Mouse (Mus musculus) thymus, postnatal 25 days (tissue): ENCODE results near the gene Tnn.
A peak's percentile ranks its signal among the peaks of the same experiment; 100 is the strongest.

ENCODE experiments used
- DNase-seq: peaks from one replicate; pipeline ENCODE4 v3.0.0; 2022

Gene Tnn

GRCm38 (mm10) chr1:160080800-160081436 is 72.5 kb downstream of the Tnn start:
- peak; percentile 89 for DNase-seq

DNA sequence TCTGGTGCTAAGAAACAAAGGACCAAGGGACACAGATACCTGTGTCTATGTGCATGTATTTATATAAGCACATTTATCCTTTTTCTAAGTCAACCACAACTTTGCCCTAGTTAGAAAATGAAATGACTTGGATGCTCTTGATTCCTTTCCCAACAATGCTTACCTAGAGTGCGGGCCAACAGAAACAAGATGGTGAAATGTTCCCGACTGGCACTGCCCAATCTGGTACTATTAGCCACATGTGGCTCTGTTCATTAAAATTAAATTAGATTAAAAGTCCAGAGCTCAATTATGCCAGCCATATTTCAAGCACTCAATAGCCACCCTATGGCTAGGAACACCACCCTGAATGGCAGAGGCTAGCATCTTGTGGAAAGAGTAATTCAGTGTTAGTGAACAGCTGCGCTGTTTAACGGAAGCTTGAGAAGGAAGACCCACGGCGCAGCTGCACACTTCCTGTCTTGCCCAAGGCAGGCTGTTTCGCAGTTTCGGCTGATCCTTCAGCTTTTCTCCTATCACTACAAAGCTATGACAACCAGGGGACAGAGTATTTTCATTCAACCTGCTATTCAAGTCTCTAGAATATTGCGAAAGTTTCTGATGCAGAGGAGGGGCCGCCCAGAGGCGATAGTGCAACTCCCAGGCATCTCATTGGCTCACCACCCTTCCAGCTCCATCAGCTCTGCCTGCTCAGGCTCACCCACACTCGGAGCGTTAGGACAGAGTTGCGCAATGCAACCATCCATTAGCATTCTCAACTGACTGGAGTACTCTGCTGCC is 74.3 kb downstream of the Tnn start:
- peak; percentile 72 for DNase-seq

DNA sequence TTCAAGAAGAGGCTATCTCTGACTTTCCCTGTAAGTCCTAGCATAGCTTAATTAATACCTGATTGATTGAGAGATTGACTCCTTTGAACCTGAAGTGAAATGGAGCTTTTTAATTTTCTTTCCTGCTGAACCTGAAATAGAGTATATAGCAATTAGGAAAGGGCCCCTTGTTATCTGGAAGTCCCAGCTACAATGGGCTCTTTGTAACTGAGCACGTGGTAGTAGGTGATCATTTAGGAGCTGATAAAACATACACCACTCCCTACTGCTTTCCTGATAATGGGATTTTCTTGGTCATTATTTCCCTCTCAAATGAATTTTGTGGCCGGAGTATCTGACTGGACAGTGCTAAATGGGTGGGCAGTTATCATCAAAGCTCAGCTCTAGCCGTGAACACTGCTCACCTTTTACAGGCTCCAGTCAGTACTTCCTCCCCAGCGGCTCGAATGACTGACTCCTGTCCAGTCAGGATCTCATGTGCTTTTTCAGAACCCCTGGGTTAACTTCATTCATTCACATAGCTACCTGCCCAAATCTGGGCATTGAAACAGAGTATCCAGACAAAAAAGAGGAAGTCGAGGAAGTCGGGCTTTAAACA is 88.7 kb downstream of the Tnn start:
- no peak for DNase-seq

GRCm38 (mm10) chr1:160061725-160062366 is 91.5 kb downstream of the Tnn start:
- DNase-seq: peak; percentile 82

DNA sequence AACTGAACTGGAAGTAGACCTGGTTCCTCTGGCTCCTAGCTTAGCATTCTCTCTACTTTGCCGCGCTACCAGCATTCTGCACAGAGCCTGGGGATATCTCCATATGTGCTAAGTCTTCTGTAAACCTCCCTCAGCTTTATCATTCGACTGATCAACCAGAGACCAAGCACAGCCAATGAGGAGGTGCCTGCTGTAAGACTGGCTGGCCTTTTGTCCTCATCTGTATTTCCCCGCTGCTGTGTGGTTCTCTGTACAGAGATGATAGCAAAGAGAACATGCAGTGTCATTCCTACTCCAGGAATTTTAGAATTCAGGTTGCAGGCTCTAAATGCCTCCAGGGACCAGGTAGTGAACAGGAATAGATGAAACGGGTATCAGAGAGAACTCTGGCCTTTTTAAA is 92.1 kb downstream of the Tnn start:
- DNase-seq: no peak

GRCm38 (mm10) chr1:160060542-160060941 is 92.8 kb downstream of the Tnn start:
- no peak for DNase-seq

GRCm38 (mm10) chr1:160059908-160060307 is 93.5 kb downstream of the Tnn start:
- no peak for DNase-seq

DNA sequence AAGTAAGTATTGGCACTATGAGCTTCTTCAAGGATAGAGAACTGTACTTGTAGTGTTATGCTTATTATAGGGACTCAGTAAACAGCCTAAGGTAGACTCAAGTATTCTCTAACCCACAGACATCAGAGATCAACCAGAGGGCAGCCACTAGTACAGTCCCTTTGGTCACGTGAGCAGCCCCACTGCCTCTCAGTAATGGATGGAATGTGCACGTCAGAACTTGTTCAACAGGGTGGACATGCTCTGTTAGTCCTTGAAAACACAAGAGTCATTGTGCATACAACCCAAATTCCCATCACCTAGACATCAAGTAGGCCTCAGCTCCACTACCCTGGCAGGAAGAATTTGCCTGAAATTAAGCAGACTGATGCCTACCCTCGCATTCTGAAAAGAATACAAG is 95.7 kb downstream of the Tnn start:
- no peak for DNase-seq

DNA sequence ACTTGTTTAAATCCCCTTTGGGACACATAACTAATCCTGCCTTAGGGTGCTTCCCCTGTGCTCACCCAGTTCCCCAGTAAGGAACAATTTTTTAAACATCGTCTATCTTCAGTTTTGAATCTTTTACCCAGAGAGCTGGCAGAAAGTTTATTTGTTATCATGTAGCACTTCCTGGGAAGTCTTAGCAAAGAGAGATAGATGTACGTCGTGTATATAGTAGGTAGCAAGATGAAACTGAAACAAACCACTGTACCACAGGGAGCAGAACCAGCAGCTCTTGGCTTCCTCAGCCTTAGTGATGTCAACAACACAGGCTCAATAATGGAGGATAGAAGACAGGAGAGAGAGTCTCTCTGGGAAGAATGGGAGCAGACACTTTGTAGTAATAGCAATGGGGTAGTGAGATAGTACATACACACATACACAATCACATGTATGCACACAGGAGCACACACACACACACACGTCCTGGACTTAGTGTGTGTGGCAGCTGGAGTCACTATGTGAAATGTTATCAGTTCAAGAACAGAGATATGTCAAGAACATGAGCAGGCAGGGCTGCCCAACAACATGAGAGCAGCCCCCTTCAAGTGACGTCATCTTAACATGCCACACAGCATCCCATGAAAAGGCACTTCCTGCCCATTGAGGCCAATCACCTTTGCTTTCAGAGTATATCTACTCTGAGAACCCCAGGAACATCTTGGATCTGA is 98.9 kb downstream of the Tnn start:
- no peak for DNase-seq

DNA sequence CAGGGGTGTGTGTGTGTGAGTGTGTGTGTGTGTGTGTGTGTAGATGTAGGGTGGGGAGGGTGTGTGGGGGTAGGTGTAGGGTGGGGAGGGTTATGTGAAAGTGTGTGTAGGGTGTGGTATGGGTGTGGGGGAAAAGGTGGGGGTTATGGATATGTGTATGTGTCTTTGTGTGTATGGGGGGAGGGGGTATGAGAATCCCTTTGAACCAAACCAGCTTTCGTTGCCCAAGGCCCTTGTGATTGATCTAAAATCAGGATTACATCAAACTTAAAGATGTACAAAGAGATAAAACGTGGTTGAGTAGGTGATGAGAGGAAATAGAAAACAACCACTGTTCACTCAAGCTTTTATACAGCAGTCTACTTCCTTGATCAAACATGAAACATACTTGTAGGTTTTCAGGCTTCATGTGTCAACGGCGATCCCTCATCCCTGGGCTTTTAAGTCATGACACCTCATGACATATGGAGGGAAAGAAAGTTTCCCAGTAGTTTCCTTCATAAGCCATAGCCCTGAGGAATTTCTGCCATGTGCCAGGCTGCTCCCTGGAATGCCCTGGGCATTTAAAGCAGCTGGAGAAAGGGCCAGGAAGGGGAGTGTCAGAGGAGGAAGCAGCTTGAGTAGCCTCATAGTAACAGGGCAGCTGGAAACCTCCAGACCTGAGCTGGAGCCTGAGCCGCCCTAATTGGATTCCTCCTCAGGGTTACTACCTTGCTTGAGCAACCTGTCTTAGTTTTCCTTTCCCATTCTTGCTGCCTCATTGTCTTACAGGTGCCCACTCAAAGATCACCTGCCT is 99.7 kb downstream of the Tnn start:
- DNase-seq: peak; percentile 29

DNA sequence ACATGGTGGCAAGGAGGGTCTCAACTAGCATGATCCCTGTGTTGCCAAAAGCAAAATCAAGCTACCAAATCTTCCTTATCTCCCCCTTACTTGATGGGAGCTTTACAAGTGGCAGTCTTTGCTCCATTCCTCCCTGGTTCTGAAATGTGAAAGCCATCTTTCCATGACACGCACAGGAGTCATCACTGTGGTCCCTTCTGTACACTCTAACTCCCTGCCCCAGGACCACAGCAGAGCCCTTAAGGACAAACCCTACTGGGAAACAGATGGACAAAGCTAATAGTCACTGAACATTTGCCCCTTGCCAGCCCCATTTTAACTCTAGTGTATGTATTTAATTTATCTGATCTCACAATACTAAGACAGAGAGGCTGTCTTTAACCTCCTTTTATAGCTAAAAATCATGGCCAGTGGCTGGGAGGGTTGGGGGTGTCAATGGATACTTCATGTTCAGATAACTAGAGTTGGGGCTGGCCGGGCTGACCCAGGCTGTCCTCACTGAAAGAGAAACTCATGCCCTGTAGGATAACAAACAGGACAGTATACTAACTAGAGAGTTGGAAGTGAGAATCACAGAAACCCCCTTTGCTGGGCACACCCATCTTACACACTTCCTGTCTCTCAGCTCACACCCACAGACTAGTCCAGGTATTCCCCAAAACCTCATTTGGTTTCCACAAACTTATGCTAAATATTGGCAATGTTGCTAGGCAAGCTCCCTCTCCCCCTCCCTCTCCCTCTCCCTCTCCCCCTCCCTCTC is 100.6 kb downstream of the Tnn start:
- peak; percentile 30 for DNase-seq

GRCm38 (mm10) chr1:160050898-160051297 is 102.5 kb downstream of the Tnn start:
- DNase-seq: no peak

GRCm38 (mm10) chr1:160049131-160049880 is 104.1 kb downstream of the Tnn start:
- DNase-seq: no peak

DNA sequence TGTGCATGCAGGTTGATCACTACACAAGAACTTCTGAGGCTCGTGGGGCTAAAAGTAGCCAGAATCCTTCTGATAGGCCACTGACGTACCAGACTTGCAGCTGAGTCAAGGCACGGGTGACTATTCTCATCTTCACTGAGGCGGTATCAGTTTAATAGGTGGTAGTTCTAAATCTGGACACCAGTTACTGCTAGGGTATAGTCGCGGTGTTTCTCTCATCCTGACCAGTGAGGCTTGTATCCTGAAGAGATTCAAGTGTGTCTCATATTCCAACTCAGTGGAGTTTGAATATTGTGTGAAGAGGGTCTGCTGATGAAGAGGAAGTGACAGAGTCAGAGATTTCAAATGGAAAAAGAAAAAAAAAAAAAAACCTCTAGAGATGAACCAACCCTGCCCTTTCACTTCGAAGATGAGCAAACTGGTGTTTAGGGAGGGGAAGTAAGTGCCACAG is 105.9 kb downstream of the Tnn start:
- DNase-seq: no peak

DNA sequence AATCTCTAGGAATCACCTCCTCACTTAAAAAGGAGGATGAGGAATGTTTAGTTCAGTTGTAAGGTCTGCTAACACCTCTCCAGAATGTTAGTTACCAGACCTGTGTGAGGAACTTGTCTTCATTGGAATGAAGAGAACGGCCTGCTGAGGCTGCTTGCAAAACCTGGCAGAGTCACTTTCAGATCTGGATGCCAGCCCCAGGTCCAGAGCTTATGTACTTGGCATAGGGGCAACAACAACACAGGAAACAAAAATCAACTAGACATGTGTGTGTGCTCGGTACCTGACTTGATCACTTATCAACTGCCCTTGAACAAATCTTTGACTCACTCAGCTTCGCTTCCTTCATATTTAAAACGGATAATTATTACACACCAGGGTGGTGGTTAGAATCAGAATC is 106.6 kb downstream of the Tnn start:
- DNase-seq: no peak

DNA sequence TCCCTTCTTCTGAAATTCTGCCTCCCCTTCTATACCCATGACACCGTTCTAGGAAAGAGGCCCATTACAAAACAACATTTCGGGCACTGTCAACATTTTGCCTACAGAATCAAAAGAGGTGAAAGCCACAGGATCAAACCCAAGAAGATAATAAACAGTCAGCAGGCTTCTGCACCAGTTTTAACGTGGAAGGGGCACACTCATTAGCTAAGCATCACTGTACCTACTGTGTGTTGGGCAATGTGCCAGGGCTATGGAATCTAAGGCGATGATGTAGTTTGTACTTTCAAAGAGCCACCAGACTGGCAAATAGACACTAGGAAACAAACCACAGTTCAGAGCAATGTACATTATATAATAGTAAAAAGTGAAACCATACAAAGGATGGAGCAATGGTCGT is 107.4 kb downstream of the Tnn start:
- no peak for DNase-seq

- peak; percentile 44 for DNase-seq
These were observed 108.2 kb downstream of the Tnn start for GRCm38 (mm10) chr1:160045056-160045715.

- peak; percentile 91 for DNase-seq
These were observed 109.0 kb downstream of the Tnn start, which contains the start of gene 4930523C07Rik for GRCm38 (mm10) chr1:160044237-160045021. Gene 4930523C07Rik, plus strand, starts transcription at chr1:160044382.
